Mouse (Mus musculus) midbrain, embryonic 12.5 days (tissue): Measurements from ENCODE around the gene 4921530L21Rik. TPM values are rescaled to one million over a fixed set of nuclear protein-coding genes. Genes with fewer than 3 reads are reported as not detected.

ENCODE experiments used
- ATAC-seq: fragments of 200-750 bp; cut with Nextera tagmentation; 2 replicates; pipeline ENCODE4 v1.8.0; 2017; ENCODE audit warnings: low read depth, moderate TSS enrichment, moderate library complexity; ENCODE audit not compliant: low FRiP score
- H3K27ac ChIP-seq: fragments of 300-500 bp; sonication (generic); replicated peaks from 2 replicates; pipeline ENCODE4 v1.5.1; 2016; ENCODE audit warnings: mild to moderate bottlenecking
- H3K27me3 ChIP-seq: fragments of 300-500 bp; sonication (generic); 2 replicates; pipeline ENCODE4 v1.6.1; 2016; ENCODE audit warnings: mild to moderate bottlenecking
- H3K36me3 ChIP-seq: fragments of 300-500 bp; sonication (generic); 2 replicates; pipeline ENCODE4 v1.6.1; 2016
- H3K4me1 ChIP-seq: fragments of 300-500 bp; sonication (generic); 2 replicates; pipeline ENCODE4 v1.6.1; 2016
- H3K4me2 ChIP-seq: fragments of 300-500 bp; sonication (generic); replicated peaks from 2 replicates; pipeline ENCODE4 v1.6.1; 2016; ENCODE audit warnings: mild to moderate bottlenecking, moderate library complexity
- H3K4me3 ChIP-seq: fragments of 300-500 bp; sonication (generic); 2 replicates; pipeline ENCODE4 v1.5.1; 2016; ENCODE audit warnings: mild to moderate bottlenecking
- H3K9ac ChIP-seq: fragments of 300-500 bp; sonication (generic); replicated peaks from 2 replicates; pipeline ENCODE4 v1.6.1; 2016; ENCODE audit warnings: mild to moderate bottlenecking, moderate library complexity
- H3K9me3 ChIP-seq: fragments of 300-500 bp; sonication (generic); 2 replicates; pipeline ENCODE4 v1.6.1; 2016; ENCODE audit warnings: mild to moderate bottlenecking
- WGBS: fragments of 180-500 bp; shearing (Covaris S2); methylation state at CpG from one replicate; pipeline ENCODE4 v1.1.7; 2016; 5-methylcytosine and 5-hydroxymethylcytosine counted together
- polyA plus RNA-seq: library from polyadenylated mRNA; unstranded; fragments of >200 nt; fragmentation: Nextera tagmentation; extraction: Ambion mirVana; gene quantifications from 2 replicates; pipeline ENCODE4 v1.2.1, GENCODE M21; 2016

4921530L21Rik gene
- not detected in 2 replicates for polyA plus RNA-seq

- Histone ChIP-seq H3K4me1 (no peaks in the 10 kb centered on the region), H3K4me3 (no peak within 1 kb of the TSS)
Measured at GRCm38 (mm10) chr14:95880954-95881353, at the start of gene 4921530L21Rik. 4921530L21Rik (plus strand) TSS chr14:95881254.

GRCm38 (mm10) chr14:95833866-95834265 lies 47.2 kb upstream of the 4921530L21Rik start:
- H3K27me3 ChIP-seq, result no peaks in the 10 kb centered on the region
- no peak overlapping the region for H3K27ac ChIP-seq
- ATAC-seq, result no peak
- H3K36me3 ChIP-seq, result no peaks in the 10 kb centered on the region
- H3K4me2 ChIP-seq, result no peak overlapping the region
- no peak overlapping the region for H3K4me3 ChIP-seq
- no peak overlapping the region for H3K9ac ChIP-seq
- WGBS, result 62% methylated on average over 3 of the region's 3 CpGs
- H3K9me3 ChIP-seq, result no peaks in the 10 kb centered on the region
- H3K4me1 ChIP-seq, result no peaks in the 10 kb centered on the region

More at GRCm38 (mm10) chr14:95880954-95881353, at the start of gene 4921530L21Rik:
- Histone ChIP-seq H3K36me3 (no peaks in the 10 kb centered on the region), H3K4me2 (no peak within 1 kb of the TSS), H3K9ac (no peak within 1 kb of the TSS), H3K9me3 (no peaks in the 10 kb centered on the region), H3K27ac (no peak within 1 kb of the TSS), H3K27me3 (no peaks in the 10 kb centered on the region)
- no peak for ATAC-seq
- WGBS, result 98% methylated on average over 1 of the region's 1 CpGs

GRCm38 (mm10) chr14:95862981-95863380 lies 18.1 kb upstream of the 4921530L21Rik start:
- no peak for ATAC-seq
- 77% methylated on average over 3 of the region's 3 CpGs for WGBS

GRCm38 (mm10) chr14:95865676-95866416 lies 15.2 kb upstream of the 4921530L21Rik start:
- Histone ChIP-seq H3K27ac (no peak overlapping the region), H3K4me2 (no peak overlapping the region), H3K9ac (no peak overlapping the region), H3K4me1 (peaks cover 4% of the 10 kb centered on the region; the same call in 1 of the 2 replicates), H3K27me3 (no peaks in the 10 kb centered on the region), H3K36me3 (no peaks in the 10 kb centered on the region), H3K9me3 (no peaks in the 10 kb centered on the region), H3K4me3 (no peak overlapping the region)
- WGBS, result 35% methylated on average over 7 of the region's 7 CpGs
- peak; percentile 69 for ATAC-seq

More at GRCm38 (mm10) chr14:95862981-95863380, 18.1 kb upstream of the 4921530L21Rik start:
- Histone ChIP-seq H3K4me1 (peaks cover 4% of the 10 kb centered on the region; the same call in 1 of the 2 replicates), H3K4me2 (no peak overlapping the region), H3K27ac (no peak overlapping the region), H3K36me3 (no peaks in the 10 kb centered on the region), H3K27me3 (no peaks in the 10 kb centered on the region), H3K9me3 (no peaks in the 10 kb centered on the region), H3K9ac (no peak overlapping the region), H3K4me3 (no peak overlapping the region)

- Histone ChIP-seq H3K4me2 (no peak overlapping the region), H3K4me1 (no peaks in the 10 kb centered on the region), H3K27me3 (no peaks in the 10 kb centered on the region), H3K9me3 (no peaks in the 10 kb centered on the region), H3K27ac (no peak overlapping the region), H3K4me3 (no peak overlapping the region), H3K9ac (no peak overlapping the region), H3K36me3 (no peaks in the 10 kb centered on the region)
- 82% methylated on average over 5 of the region's 5 CpGs for WGBS
- no peak for ATAC-seq
Measured at GRCm38 (mm10) chr14:95872020-95872419, 9.0 kb upstream of the 4921530L21Rik start.

- Histone ChIP-seq H3K9me3 (no peaks in the 10 kb centered on the region), H3K4me1 (no peaks in the 10 kb centered on the region), H3K36me3 (no peaks in the 10 kb centered on the region), H3K4me2 (no peak overlapping the region), H3K9ac (no peak overlapping the region), H3K27ac (no peak overlapping the region), H3K4me3 (no peak overlapping the region), H3K27me3 (no peaks in the 10 kb centered on the region)
- WGBS, result 64% methylated on average over 3 of the region's 3 CpGs
- no peak for ATAC-seq
Measured at GRCm38 (mm10) chr14:95876785-95877510, 4.1 kb upstream of the 4921530L21Rik start.

GRCm38 (mm10) chr14:95877548-95877947 lies 3.5 kb upstream of the 4921530L21Rik start:
- H3K27me3 ChIP-seq, result no peaks in the 10 kb centered on the region
- ATAC-seq, result no peak
- no peaks in the 10 kb centered on the region for H3K9me3 ChIP-seq
- H3K27ac ChIP-seq, result no peak overlapping the region
- WGBS, result 90% methylated on average over 1 of the region's 1 CpGs
- no peaks in the 10 kb centered on the region for H3K36me3 ChIP-seq
- H3K4me3 ChIP-seq, result no peak overlapping the region
- H3K4me1 ChIP-seq, result no peaks in the 10 kb centered on the region
- H3K4me2 ChIP-seq, result no peak overlapping the region
- no peak overlapping the region for H3K9ac ChIP-seq

- Histone ChIP-seq H3K9ac (no peak overlapping the region), H3K36me3 (no peaks in the 10 kb centered on the region), H3K9me3 (no peaks in the 10 kb centered on the region), H3K27me3 (no peaks in the 10 kb centered on the region), H3K4me3 (no peak overlapping the region), H3K4me1 (no peaks in the 10 kb centered on the region), H3K27ac (no peak overlapping the region), H3K4me2 (no peak overlapping the region)
- ATAC-seq, result peak; percentile 80
- WGBS, result 17% methylated on average over 6 of the region's 6 CpGs
Measured at GRCm38 (mm10) chr14:95899458-95899857, 18.4 kb downstream of the 4921530L21Rik start.

GRCm38 (mm10) chr14:95904591-95905095 lies 23.6 kb downstream of the 4921530L21Rik start:
- Histone ChIP-seq H3K4me1 (no peaks in the 10 kb centered on the region), H3K9me3 (no peaks in the 10 kb centered on the region), H3K27me3 (no peaks in the 10 kb centered on the region), H3K36me3 (no peaks in the 10 kb centered on the region), H3K4me3 (no peak overlapping the region), H3K27ac (no peak overlapping the region), H3K4me2 (no peak overlapping the region), H3K9ac (no peak overlapping the region)
- WGBS, result 98% methylated on average over 1 of the region's 1 CpGs
- no peak for ATAC-seq

- ATAC-seq, result no peak
- H3K4me3 ChIP-seq, result no peak overlapping the region
- no peak overlapping the region for H3K27ac ChIP-seq
- no peaks in the 10 kb centered on the region for H3K4me1 ChIP-seq
- H3K36me3 ChIP-seq, result no peaks in the 10 kb centered on the region
- no peaks in the 10 kb centered on the region for H3K9me3 ChIP-seq
- H3K4me2 ChIP-seq, result no peak overlapping the region
- no peaks in the 10 kb centered on the region for H3K27me3 ChIP-seq
- no peak overlapping the region for H3K9ac ChIP-seq
- WGBS, result 86% methylated on average over 2 of the region's 2 CpGs
Measured at GRCm38 (mm10) chr14:95913293-95913692, 32.2 kb downstream of the 4921530L21Rik start.

- H3K9ac ChIP-seq, result no peak overlapping the region
- no peak for ATAC-seq
- 77% methylated on average over 1 of the region's 1 CpGs for WGBS
Measured at GRCm38 (mm10) chr14:95926742-95927141, 45.7 kb downstream of the 4921530L21Rik start.

More at GRCm38 (mm10) chr14:95926742-95927141, 45.7 kb downstream of the 4921530L21Rik start:
- no peak overlapping the region for H3K4me2 ChIP-seq
- H3K36me3 ChIP-seq, result no peaks in the 10 kb centered on the region
- no peaks in the 10 kb centered on the region for H3K9me3 ChIP-seq
- H3K4me3 ChIP-seq, result no peak overlapping the region
- no peak overlapping the region for H3K27ac ChIP-seq
- H3K4me1 ChIP-seq, result no peaks in the 10 kb centered on the region
- no peaks in the 10 kb centered on the region for H3K27me3 ChIP-seq
